Mouse (Mus musculus) macrophage (primary cell): Measurements from ENCODE around the gene Immp1l. TPM values are rescaled to one million over a fixed set of nuclear protein-coding genes. Genes with fewer than 3 reads are reported as not detected.

Source experiments
- H3K27ac ChIP-seq: fragments of 350-480 bp; formaldehyde crosslinking; 2 replicates; pipeline ENCODE4 v1.9.0; 2021
- H3K36me3 ChIP-seq: fragments of 350-480 bp; formaldehyde crosslinking; 2 replicates; pipeline ENCODE4 v1.9.0; 2021; ENCODE audit errors: inconsistent target
- H3K4me3 ChIP-seq: fragments of 350-480 bp; formaldehyde crosslinking; 2 replicates; pipeline ENCODE4 v1.9.0; 2021; ENCODE audit errors: inconsistent target
- H3K79me2 ChIP-seq: fragments of 350-480 bp; formaldehyde crosslinking; 2 replicates; pipeline ENCODE4 v1.9.0; 2021; ENCODE audit errors: inconsistent target
- WGBS: methylation state at CpG from one replicate; pipeline ENCODE4 v1.1.7; 2026; ENCODE audit warnings: inconsistent platforms; ENCODE audit not compliant: missing documents; 5-methylcytosine and 5-hydroxymethylcytosine counted together
- polyA plus RNA-seq: library from polyadenylated mRNA; stranded (reverse); fragments of 250-400 nt; gene quantifications from 3 replicates; pipeline ENCODE4 v1.2.4, GENCODE M21; 2018; ENCODE audit warnings: inconsistent platforms

Immp1l gene
- polyA plus RNA-seq, 1 experiment from 2014 or later = 27.8 TPM

DNA sequence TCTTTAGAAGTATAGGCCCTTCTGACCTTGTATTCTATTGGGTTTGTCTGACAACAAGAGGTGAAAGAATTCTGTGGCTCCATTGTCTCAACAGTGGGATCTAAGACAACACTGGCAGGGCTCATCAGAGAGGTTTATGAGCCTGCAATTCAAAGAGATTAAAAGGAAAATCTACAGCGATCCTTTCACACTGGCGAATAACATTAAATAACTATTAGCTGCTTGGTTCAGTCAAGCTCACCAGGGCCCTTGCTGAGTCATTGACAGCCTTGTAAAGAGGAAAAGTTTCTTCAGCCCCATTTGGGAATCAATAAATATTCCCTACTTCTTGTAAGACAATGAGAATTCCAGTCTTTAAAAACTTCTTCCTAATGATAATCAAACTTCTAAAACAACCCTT lies 69.5 kb downstream of the Immp1l start:
- Histone ChIP-seq H3K27ac (no peak overlapping the region), H3K79me2 (no peaks in the 10 kb centered on the region), H3K4me3 (no peak overlapping the region), H3K36me3 (no peaks in the 10 kb centered on the region)
- WGBS = 89% methylated on average over 1 of the region's 2 CpGs

GRCm38 (mm10) chr2:105978065-105978464 lies 73.6 kb downstream of the Immp1l start:
- no peak overlapping the region for H3K4me3 ChIP-seq
- no peaks in the 10 kb centered on the region for H3K79me2 ChIP-seq
- WGBS = 100% methylated on average over 2 of the region's 2 CpGs
- H3K27ac ChIP-seq = no peak overlapping the region
- H3K36me3 ChIP-seq = no peaks in the 10 kb centered on the region

- WGBS = 94% methylated on average over 7 of the region's 7 CpGs
- H3K36me3 ChIP-seq = no peaks in the 10 kb centered on the region
Measured at GRCm38 (mm10) chr2:105985206-105985605, 80.8 kb downstream of the Immp1l start.

GRCm38 (mm10) chr2:105987131-105987530 lies 82.7 kb downstream of the Immp1l start:
- 86% methylated on average over 1 of the region's 1 CpGs for WGBS
- Histone ChIP-seq H3K36me3 (no peaks in the 10 kb centered on the region), H3K4me3 (no peak overlapping the region), H3K27ac (no peak overlapping the region), H3K79me2 (no peaks in the 10 kb centered on the region; the same call in 1 of the 2 replicates)

More at GRCm38 (mm10) chr2:105985206-105985605, 80.8 kb downstream of the Immp1l start:
- H3K27ac ChIP-seq = no peak overlapping the region
- no peaks in the 10 kb centered on the region; the same call in 1 of the 2 replicates for H3K79me2 ChIP-seq
- H3K4me3 ChIP-seq = no peak overlapping the region

- WGBS = 60% methylated on average over 2 of the region's 2 CpGs
- Histone ChIP-seq H3K79me2 (no peaks in the 10 kb centered on the region; the same call in 1 of the 2 replicates), H3K4me3 (no peak overlapping the region), H3K27ac (no peak overlapping the region), H3K36me3 (no peaks in the 10 kb centered on the region)
Measured at GRCm38 (mm10) chr2:105987999-105988398, 83.6 kb downstream of the Immp1l start.

DNA sequence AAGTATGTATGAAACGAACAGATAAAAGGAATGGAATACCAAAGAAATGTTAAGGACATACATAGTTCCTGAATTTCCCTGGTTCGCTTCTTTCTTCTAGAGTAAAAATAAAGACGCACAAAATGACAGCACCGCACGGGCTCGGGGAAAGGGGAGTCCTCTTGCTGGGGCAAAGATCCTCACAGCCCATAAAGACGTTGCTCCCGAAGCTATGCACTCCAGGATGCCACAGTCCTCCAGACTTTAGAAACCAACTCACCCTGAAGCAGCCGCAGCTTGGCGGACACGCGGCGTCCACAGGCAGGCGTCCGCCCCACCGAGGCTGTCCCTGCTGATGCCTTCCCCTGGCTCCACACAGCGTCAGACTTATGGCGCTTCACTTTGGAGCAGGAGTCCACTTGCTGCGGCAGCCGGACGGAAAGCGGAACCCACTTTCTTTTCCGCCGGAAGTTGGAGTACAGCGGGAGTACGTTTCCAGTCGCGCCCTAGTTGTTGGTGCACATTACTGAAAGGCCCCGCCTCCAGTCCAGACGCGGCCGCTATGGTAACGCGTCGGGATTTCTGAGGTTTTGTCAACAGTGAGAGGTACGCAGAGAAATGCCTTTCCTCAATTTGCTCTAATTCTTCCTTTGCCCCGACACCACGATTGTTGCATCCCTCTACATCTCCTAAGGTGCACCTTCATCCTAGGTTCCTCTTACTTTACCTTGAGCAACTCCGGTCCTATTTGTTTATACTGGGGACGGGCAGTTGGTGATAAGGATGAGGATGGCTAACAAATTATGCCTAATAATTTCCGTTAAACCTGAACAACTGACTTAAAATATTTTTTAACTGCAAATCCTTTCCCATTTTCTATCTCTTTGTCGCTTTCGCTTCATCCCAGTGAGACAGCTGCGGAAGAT lies 98.6 kb downstream of the Immp1l start, which contains the start of gene Dnajc24:
TSS of gene Dnajc24 (minus strand) at position 715 of the 905 bp plus-strand sequence.
- Histone ChIP-seq H3K79me2 (no peaks in the 10 kb centered on the region; the same call in 1 of the 2 replicates), H3K36me3 (no peaks in the 10 kb centered on the region), H3K27ac (peak within 1 kb of the TSS; percentile 28), H3K4me3 (peak within 1 kb of the TSS; percentile 79)
- 2% methylated on average over 43 of the region's 44 CpGs for WGBS

DNA sequence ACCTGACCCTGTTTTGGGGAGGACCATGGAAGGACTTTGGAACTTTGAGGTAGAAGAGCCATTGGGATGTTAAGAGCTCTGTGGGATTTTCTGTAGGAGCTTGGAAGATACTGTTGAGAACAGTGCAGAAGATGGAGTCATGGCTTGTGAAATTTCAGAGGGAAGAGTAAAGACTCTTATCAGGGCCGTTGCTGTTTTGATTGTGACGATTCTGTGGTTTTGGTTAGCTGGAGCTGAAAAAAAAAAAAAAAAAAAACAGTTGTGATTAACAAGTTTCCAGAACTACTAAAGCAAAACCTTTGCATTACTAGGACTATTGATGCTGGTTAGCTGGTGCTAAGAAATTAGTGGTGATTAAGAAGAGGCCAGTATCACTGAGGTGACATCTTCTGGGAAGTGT lies 104.0 kb downstream of the Immp1l start:
- no peaks in the 10 kb centered on the region for H3K36me3 ChIP-seq
- H3K4me3 ChIP-seq = no peak overlapping the region
- H3K27ac ChIP-seq = no peak overlapping the region
- H3K79me2 ChIP-seq = no peaks in the 10 kb centered on the region
- 67% methylated on average over 2 of the region's 2 CpGs for WGBS

Other genes starting within 250 kb of the Immp1l start
- not detected in 3 replicates for gene Pax6, start 235.7 kb upstream of the Immp1l start, polyA plus RNA-seq
- gene Elp4, start 74 bp upstream of the Immp1l start, polyA plus RNA-seq = 3.1 to 6.4 TPM (median 4.6 TPM) in 3 replicates
- 8.9 to 19.4 TPM (median 13.6 TPM) in 3 replicates for gene Dnajc24, start 98.9 kb downstream of the Immp1l start, polyA plus RNA-seq